Mouse (Mus musculus) layer of hippocampus, adult 6 months (tissue): ENCODE data around the gene Tyrobp. TPM values are rescaled to one million over a fixed set of nuclear protein-coding genes. Genes with fewer than 3 reads are reported as not detected.

ENCODE experiments used
- long read RNA-seq, 2 experiments: library from polyadenylated mRNA; unstranded; transcript quantifications; one replicate each; pipeline ENCODE4 v2.0.0; 2019 to 2020
- polyA plus RNA-seq: library from polyadenylated mRNA; unstranded; fragments of <200 nt; fragmentation: Nextera tagmentation; gene quantifications from 2 replicates; pipeline ENCODE4 v1.2.3, GENCODE M21; 2021

Gene Tyrobp
- 120 and 125 TPM in 2 replicates for polyA plus RNA-seq
- long read RNA-seq, experiment 1, transcript Tyrobp-202 (5 exons, 597 nt): major isoform, 45 of 45 reads
- long read RNA-seq, experiment 1, partial matches to known transcripts: 0 of 45 reads
- long read RNA-seq, experiment 1, other reads (novel, unspliced or antisense): 0 of 45 reads
- long read RNA-seq, experiment 2, partial matches to known transcripts: 0 of 4 reads
- long read RNA-seq, experiment 2, other reads (novel, unspliced or antisense): 0 of 4 reads

DNA sequence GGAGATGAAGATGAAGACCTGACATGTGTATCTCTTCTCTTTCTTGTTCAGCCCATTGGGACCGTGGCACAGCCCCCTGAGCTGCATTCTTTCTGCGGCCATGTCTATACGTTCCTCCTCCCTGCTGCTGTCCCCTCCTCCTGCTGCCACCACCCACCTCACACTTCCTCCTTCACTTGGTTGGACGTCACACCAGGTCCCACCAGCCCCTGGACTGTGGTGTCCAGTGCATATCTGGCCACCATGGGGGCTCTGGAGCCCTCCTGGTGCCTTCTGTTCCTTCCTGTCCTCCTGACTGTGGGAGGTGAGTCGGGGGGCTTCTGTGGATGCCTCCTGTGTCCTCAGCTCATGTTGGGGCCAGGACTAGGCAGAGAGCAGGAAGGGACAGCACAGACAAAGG is at the start of gene Tyrobp:
Tyrobp (plus strand) TSS at position 165 of the 400 bp plus-strand sequence.

GRCm38 (mm10) chr7:30419561-30420499 is 6.3 kb downstream of the Tyrobp start, which contains the start of gene Hcst:
Gene Hcst, minus strand, starts transcription at chr7:30419854.

GRCm38 (mm10) chr7:30421175-30421889 is 7.8 kb downstream of the Tyrobp start, which contains the start of gene Nfkbid:
Gene Nfkbid, plus strand, starts transcription at chr7:30421732.

DNA sequence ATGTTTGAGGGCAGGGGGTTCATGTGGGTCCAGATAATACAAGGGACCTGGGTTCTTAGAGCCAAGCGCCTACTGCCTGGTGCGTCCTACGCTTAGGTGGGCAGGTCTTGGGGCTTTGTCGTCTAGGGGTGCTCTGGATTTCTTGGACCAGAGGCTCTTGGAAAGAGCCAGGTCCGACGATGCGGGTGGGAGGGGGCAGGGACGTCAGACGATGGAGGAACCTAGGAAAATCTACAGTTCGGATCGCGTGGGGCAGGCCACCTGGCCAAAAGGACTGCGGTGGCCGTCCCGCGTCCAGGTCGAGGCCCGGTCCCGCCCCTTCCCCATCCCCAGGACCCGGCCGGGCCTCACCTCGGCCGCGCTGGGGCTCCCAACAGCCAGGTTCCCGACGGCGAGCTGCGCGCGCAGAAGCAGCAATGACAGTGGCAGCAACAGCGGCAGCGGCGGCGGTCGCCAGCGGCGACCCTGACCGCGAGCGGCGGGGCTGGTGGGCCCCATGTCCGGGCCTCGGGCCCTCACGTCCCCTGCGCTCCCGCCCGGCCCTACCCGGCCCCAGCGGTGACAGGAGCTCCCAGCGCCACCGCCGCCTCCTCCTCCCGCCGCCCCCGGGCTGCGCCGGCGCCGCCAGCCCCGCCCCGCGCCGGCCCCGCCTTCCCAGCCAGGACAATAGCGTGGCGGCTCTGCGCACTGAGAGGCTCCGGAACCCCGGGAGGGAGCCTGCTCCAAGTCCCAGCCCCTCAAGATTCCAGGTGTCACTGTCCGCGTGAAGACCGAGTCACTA is 31.6 kb downstream of the Tyrobp start, which contains the start of gene Aplp1:
Aplp1 (minus strand) TSS at position 565 of the 781 bp plus-strand sequence.

DNA sequence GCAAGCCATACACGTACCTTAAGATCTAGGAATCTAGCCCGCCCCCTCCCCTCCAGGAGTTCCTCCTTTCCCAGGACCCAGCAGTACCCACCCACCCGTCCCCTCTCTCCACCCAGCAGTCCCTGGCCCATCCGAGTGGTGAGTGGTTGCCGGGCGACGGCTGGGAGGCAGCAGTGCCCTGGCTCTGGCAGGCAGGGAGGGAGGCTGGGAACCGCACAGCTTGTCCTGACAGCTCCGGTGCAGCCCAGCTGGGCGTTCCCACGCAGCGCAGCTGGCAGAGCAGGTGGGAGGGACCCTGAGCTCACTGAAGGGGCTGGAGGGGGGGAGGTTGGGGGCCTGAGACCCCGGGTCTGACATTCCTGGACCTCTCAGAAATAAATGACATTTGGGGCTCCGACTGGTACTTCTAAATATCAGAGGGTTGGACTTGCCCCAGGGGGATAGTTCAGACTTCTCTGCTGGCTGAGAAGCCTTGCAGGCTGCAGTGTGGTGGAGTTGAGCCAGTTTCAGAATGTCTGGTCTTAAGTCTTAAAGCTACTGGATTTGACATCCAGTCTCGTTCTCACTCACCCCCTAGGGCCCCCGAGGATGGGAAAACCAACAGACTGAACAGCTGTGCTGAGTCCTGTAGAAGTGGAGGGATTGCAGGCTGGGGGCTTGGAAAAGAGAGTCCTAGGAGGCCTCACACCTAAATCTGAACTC is 44.2 kb downstream of the Tyrobp start, which contains the start of the genes Kirrel2 and Nphs1:
Kirrel2 (minus strand) TSS at position 62 of the 702 bp plus-strand sequence.
Nphs1 (plus strand) TSS at position 687 of the 702 bp plus-strand sequence.

Other genes starting within 250 kb of the Tyrobp start
- 3.2 and 3.3 TPM in 2 replicates for gene Zfp146, start 244.0 kb upstream of the Tyrobp start, polyA plus RNA-seq
- gene Cox7a1, start 229.6 kb upstream of the Tyrobp start, polyA plus RNA-seq: 13.4 and 28.5 TPM in 2 replicates
- gene Capns1, start 214.9 kb upstream of the Tyrobp start, polyA plus RNA-seq: 39.7 and 41.1 TPM in 2 replicates
- gene Polr2i, start 181.8 kb upstream of the Tyrobp start, polyA plus RNA-seq: 144 and 151 TPM in 2 replicates
- 265 and 278 TPM in 2 replicates for gene Tbcb, start 181.5 kb upstream of the Tyrobp start, polyA plus RNA-seq
- gene Ovol3, start 178.0 kb upstream of the Tyrobp start, polyA plus RNA-seq: not detected in 2 replicates
- 0.13 and 0.30 TPM in 2 replicates for gene Thap8, start 133.7 kb upstream of the Tyrobp start, polyA plus RNA-seq
- 0.25 and 0.58 TPM in 2 replicates for gene Wdr62, start 133.3 kb upstream of the Tyrobp start, polyA plus RNA-seq
- 160 and 231 TPM in 2 replicates for gene Clip3, start 122.0 kb upstream of the Tyrobp start, polyA plus RNA-seq
- 140 and 144 TPM in 2 replicates for gene Alkbh6, start 105.0 kb upstream of the Tyrobp start, polyA plus RNA-seq
- 0.33 and 0.63 TPM in 2 replicates for gene Syne4, start 99.0 kb upstream of the Tyrobp start, polyA plus RNA-seq
- 3.0 and 4.7 TPM in 2 replicates for gene E130208F15Rik, start 92.0 kb upstream of the Tyrobp start, polyA plus RNA-seq
- 22.3 and 23.3 TPM in 2 replicates for gene Sdhaf1, start 89.9 kb upstream of the Tyrobp start, polyA plus RNA-seq
- gene Lrfn3, start 51.0 kb upstream of the Tyrobp start, polyA plus RNA-seq: 4.7 and 4.8 TPM in 2 replicates
- gene Hcst, start 6.1 kb downstream of the Tyrobp start, polyA plus RNA-seq: 2.7 and 3.0 TPM in 2 replicates
- gene Nfkbid, start 8.0 kb downstream of the Tyrobp start, polyA plus RNA-seq: 0.40 and 0.80 TPM in 2 replicates
- 316 and 379 TPM in 2 replicates for gene Aplp1, start 31.8 kb downstream of the Tyrobp start, polyA plus RNA-seq
- 1.9 and 2.2 TPM in 2 replicates for gene Kirrel2, start 43.9 kb downstream of the Tyrobp start, polyA plus RNA-seq
- 0.90 and 0.92 TPM in 2 replicates for gene Nphs1, start 44.6 kb downstream of the Tyrobp start, polyA plus RNA-seq
- not detected in 2 replicates for gene Prodh2, start 79.9 kb downstream of the Tyrobp start, polyA plus RNA-seq
- gene Arhgap33, start 121.3 kb downstream of the Tyrobp start, polyA plus RNA-seq: 43.0 and 61.1 TPM in 2 replicates
- 6.1 and 6.3 TPM in 2 replicates for gene Hspb6, start 138.4 kb downstream of the Tyrobp start, polyA plus RNA-seq
- gene Proser3, start 138.5 kb downstream of the Tyrobp start, polyA plus RNA-seq: 1.2 and 4.0 TPM in 2 replicates
- 65.8 and 69.9 TPM in 2 replicates for gene Lin37, start 146.1 kb downstream of the Tyrobp start, polyA plus RNA-seq
- 122 and 127 TPM in 2 replicates for gene U2af1l4, start 149.5 kb downstream of the Tyrobp start, polyA plus RNA-seq
- 0.33 and 0.40 TPM in 2 replicates for gene Gm49396, start 149.6 kb downstream of the Tyrobp start, polyA plus RNA-seq
- gene Psenen, start 149.9 kb downstream of the Tyrobp start, polyA plus RNA-seq: 190 and 201 TPM in 2 replicates
- 0.46 and 0.69 TPM in 2 replicates for gene Igflr1, start 151.7 kb downstream of the Tyrobp start, polyA plus RNA-seq
- 1.4 and 3.8 TPM in 2 replicates for gene Kmt2b, start 175.0 kb downstream of the Tyrobp start, polyA plus RNA-seq
- 0.23 and 0.30 TPM in 2 replicates for gene Zbtb32, start 185.1 kb downstream of the Tyrobp start, polyA plus RNA-seq
- gene Upk1a, start 199.1 kb downstream of the Tyrobp start, polyA plus RNA-seq: not detected in 2 replicates
- gene Cox6b1, start 212.4 kb downstream of the Tyrobp start, polyA plus RNA-seq: 2,257 and 2,565 TPM in 2 replicates
- not detected in 2 replicates for gene Etv2, start 222.1 kb downstream of the Tyrobp start, polyA plus RNA-seq
- 136 and 146 TPM in 2 replicates for gene Rbm42, start 236.6 kb downstream of the Tyrobp start, polyA plus RNA-seq